8 mouse cellular contexts compared by ENCODE assay signal in genomic region chr2:30474039-30474438, GRCm38 (mm10). TPM values are rescaled to one million over a fixed set of nuclear protein-coding genes. Genes with fewer than 3 reads are reported as not detected.
DNase-seq lines count a peak whose midpoint lies in the region; ATAC-seq and TF ChIP-seq lines count a peak whose summit lies in the region.

Gene Ier5l, minus strand, starts transcription at chr2:30474219.

- no peaks in the 10 kb centered on the region for H3K27me3 ChIP-seq in intestine, postnatal 0 days (replicated peaks; ENCODE audit: control insufficient read depth, insufficient read depth, low read length)

- intact Hi-C loops in left cerebral cortex, postnatal 36 days (cut with DNase I): loop anchor here (5.0 kb wide), 2 partner anchors 173 to 243 kb away; no protein-coding TSS in a partner anchor

- peak; percentile 26; the same call in 1 of the 2 replicates for TF ChIP-seq CTCF in intestine, postnatal 0 days (IDR thresholded peaks at IDR 0.05; ENCODE audit: low read depth)

- H3K4me2 ChIP-seq in intestine, postnatal 0 days (replicated peaks; ENCODE audit: low read depth): peak within 1 kb of the TSS; percentile 98

- no peaks in the 10 kb centered on the region for H3K36me3 ChIP-seq in intestine, postnatal 0 days (ENCODE audit: control insufficient read depth, insufficient read depth)

- 0% methylated on average over 37 of the region's 37 CpGs for WGBS in intestine, postnatal 0 days

- H3K9me3 ChIP-seq in intestine, postnatal 0 days (ENCODE audit: control insufficient read depth): no peaks in the 10 kb centered on the region

- peak; percentile 75 for ATAC-seq in granulocyte monocyte progenitor cell, adult 5-6 weeks (replicated peaks; ENCODE audit: poor library complexity, severe bottlenecking)
- peak; percentile 84 for ATAC-seq in intestine, postnatal 0 days

- H3K9ac ChIP-seq in intestine, postnatal 0 days (ENCODE audit: low read depth, low read length): peak within 1 kb of the TSS; percentile 81

- peak within 1 kb of the TSS; percentile 84 for H3K27ac ChIP-seq in intestine, postnatal 0 days (ENCODE audit: low read depth, low read length)

- H3K4me1 ChIP-seq in intestine, postnatal 0 days (replicated peaks; ENCODE audit: control insufficient read depth, insufficient read depth, low read length): peaks cover 5% of the 10 kb centered on the region; the same call in 1 of the 2 replicates

- peak; percentile 92 for DNase-seq in adrenal gland, adult 8-10 months
- DNase-seq in embryo, embryonic 11.5 days (ENCODE audit: low read depth, low spot score): peak; percentile 91
- peak; percentile 95 to 96 for DNase-seq in left cerebral cortex, postnatal 36 days (ENCODE audit: low spot score in 2 of 2)
- DNase-seq in mesoderm, embryonic 11.5 days (ENCODE audit: low read depth, low spot score): peak; percentile 95
- peak; percentile 94 for DNase-seq in right cerebral cortex, postnatal 25 days
- peak; percentile 95 to 96 for DNase-seq in urinary bladder, postnatal 4 days (ENCODE audit: low spot score in 2 of 2)

- peak within 1 kb of the TSS; percentile 81 for H3K4me3 ChIP-seq in intestine, postnatal 0 days (ENCODE audit: low read depth, low read length)

RNA-seq across cellular contexts. Expression of gene Ier5l, which starts in this region (rescaled TPM):
- 1 to 10 TPM; 3.8 to 7.7 (median 6.8) TPM for total RNA-seq in adrenal gland, adult 8-10 months (2022)
- not detected in 2 replicates for total RNA-seq in granulocyte monocyte progenitor cell, adult 5-6 weeks (2014; fragmentation: Nextera tagmentation)
- total RNA-seq in granulocyte monocyte progenitor cell, adult 5-6 weeks (2017): 0.56 and 3.2 TPM in 2 replicates
- 1.6 and 2.2 TPM in 2 replicates for polyA plus RNA-seq in intestine, postnatal 0 days (2015; fragmentation: Nextera tagmentation; extraction: Ambion mirVana)
- 10 to 100 TPM; 17.9 to 21.3 TPM for total RNA-seq in left cerebral cortex, postnatal 36 days (2021)

Comparison
In these comparisons a context has a peak if more than half of its experiments do, and no peak if none do; other contexts are left out.
1. Peak in every context shown above with its lines: DNase-seq, ATAC-seq, H3K4me3 ChIP-seq and H3K27ac ChIP-seq.